Mouse (Mus musculus) retina, postnatal 1 day (tissue): Measurements from ENCODE around the gene Vmn1r170.
"Not testable (repeated sequence)": the region's sequence is repeated elsewhere in the genome, so short reads cannot be mapped to it uniquely, and the experiment has no call there.

Experiments used
- DNase-seq: peaks from one replicate; pipeline ENCODE4 v3.0.0-alpha.2; 2012

Gene Vmn1r170

GRCm38 (mm10) chr7:23605875-23606274, at the start of gene Vmn1r170:
Gene Vmn1r170 (plus strand): TSS chr7:23606175.
- DNase-seq: not testable (repeated sequence)

GRCm38 (mm10) chr7:23575226-23575625, 30.7 kb upstream of the Vmn1r170 start, which contains the start of gene Vmn1r169:
Gene Vmn1r169 (plus strand): TSS chr7:23575526.
- DNase-seq: not testable (repeated sequence)

- DNase-seq: no peak
These were observed 24.4 kb downstream of the Vmn1r170 start, which contains the start of gene Vmn1r171 for GRCm38 (mm10) chr7:23630422-23630821. Gene Vmn1r171 (plus strand): TSS chr7:23630722.
